Mouse (Mus musculus): Measurements from ENCODE around the gene Scgb1b30. TPM values are rescaled to one million over a fixed set of nuclear protein-coding genes. Genes with fewer than 3 reads are reported as not detected.

Scgb1b30 gene
- polyA plus RNA-seq, 1 experiment from 2014 or later: not detected

- WGBS: 1% methylated on average over 64 of the region's 65 CpGs
- Histone ChIP-seq H3K36me3 (peaks cover 13% of the 10 kb centered on the region), H3K9me3 (no peaks in the 10 kb centered on the region), H3K4me3 (peak within 1 kb of the TSS; percentile 78), H3K27me3 (ENCODE audit: insufficient read depth, poor library complexity, severe bottlenecking) (no peaks in the 10 kb centered on the region), H3K27ac (peak within 1 kb of the TSS; percentile 93), H3K4me1 (replicated peaks) (peaks cover 28% of the 10 kb centered on the region)
- DNase-seq (ENCODE audit: low spot score): peak; percentile 88
Measured at GRCm38 (mm10) chr7:34133117-34133762, 38.0 kb downstream of the Scgb1b30 start, which contains the start of gene Wtip. Gene Wtip (minus strand): TSS chr7:34133268.

GRCm38 (mm10) chr7:34134336-34134735 lies 39.1 kb downstream of the Scgb1b30 start:
- H3K36me3 ChIP-seq: peaks cover 6% of the 10 kb centered on the region
- WGBS: 67% methylated on average over 2 of the region's 2 CpGs
- DNase-seq (ENCODE audit: low spot score): peak; percentile 23
- H3K27ac ChIP-seq: no peak overlapping the region
- H3K4me1 ChIP-seq (replicated peaks): peaks cover 28% of the 10 kb centered on the region
- no peak overlapping the region for H3K4me3 ChIP-seq
- H3K9me3 ChIP-seq: no peaks in the 10 kb centered on the region
- H3K27me3 ChIP-seq (ENCODE audit: insufficient read depth, poor library complexity, severe bottlenecking): no peaks in the 10 kb centered on the region

DNA sequence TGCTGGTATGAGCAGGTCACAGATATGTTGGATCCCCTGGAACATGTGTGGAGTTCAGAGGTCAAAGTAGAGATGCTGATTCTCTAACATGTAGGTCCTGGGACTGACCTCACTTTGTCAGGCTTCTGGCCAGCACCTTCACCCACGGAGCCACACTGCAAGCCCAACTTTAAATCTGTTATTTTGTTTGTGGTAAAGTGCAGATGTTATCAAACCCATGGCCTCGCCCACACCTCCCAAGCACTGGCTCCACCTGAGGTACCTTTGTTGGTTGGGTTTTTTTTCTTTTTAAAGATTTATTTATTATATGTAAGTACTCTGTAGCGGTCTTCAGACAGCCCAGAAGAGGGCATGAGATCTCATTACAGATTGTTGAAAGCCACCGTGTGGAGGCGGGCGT lies 44.3 kb downstream of the Scgb1b30 start:
- 92% methylated on average over 6 of the region's 6 CpGs for WGBS
- no peak for DNase-seq (ENCODE audit: low spot score)
- H3K4me1 ChIP-seq (replicated peaks): no peaks in the 10 kb centered on the region
- H3K27ac ChIP-seq: no peak overlapping the region
- no peak overlapping the region for H3K4me3 ChIP-seq
- no peaks in the 10 kb centered on the region for H3K27me3 ChIP-seq (ENCODE audit: insufficient read depth, poor library complexity, severe bottlenecking)
- peaks cover 51% of the 10 kb centered on the region for H3K36me3 ChIP-seq
- H3K9me3 ChIP-seq: no peaks in the 10 kb centered on the region

DNA sequence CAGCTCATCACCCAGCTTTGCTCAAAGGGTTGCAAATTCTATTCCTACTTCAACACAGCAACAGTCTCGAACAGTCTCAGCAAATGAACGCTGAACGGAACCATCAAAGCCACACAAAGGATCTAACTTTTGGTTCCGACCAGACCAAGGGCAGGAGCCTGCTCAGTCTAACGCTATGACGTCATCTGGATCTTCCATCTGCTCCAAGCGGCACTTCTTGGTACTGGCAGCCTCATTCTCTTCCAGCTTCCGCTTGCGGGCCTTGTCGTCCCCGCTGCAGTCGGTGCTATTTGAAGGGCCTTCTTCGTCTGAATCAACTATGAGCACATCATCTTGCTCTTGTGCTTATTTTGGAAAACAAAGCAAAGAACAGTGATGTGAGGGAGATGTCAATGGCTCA lies 45.9 kb downstream of the Scgb1b30 start:
- WGBS: 96% methylated on average over 13 of the region's 13 CpGs
- DNase-seq (ENCODE audit: low spot score): no peak
- H3K9me3 ChIP-seq: no peaks in the 10 kb centered on the region
- no peaks in the 10 kb centered on the region for H3K27me3 ChIP-seq (ENCODE audit: insufficient read depth, poor library complexity, severe bottlenecking)
- no peaks in the 10 kb centered on the region for H3K4me1 ChIP-seq (replicated peaks)
- H3K4me3 ChIP-seq: no peak overlapping the region
- peaks cover 67% of the 10 kb centered on the region for H3K36me3 ChIP-seq
- H3K27ac ChIP-seq: no peak overlapping the region

- H3K27me3 ChIP-seq (ENCODE audit: insufficient read depth, poor library complexity, severe bottlenecking): no peaks in the 10 kb centered on the region
- H3K9me3 ChIP-seq: no peaks in the 10 kb centered on the region
- H3K36me3 ChIP-seq: peaks cover 100% of the 10 kb centered on the region
- 95% methylated on average over 4 of the region's 4 CpGs for WGBS
- H3K4me3 ChIP-seq: no peak overlapping the region
- no peak overlapping the region for H3K27ac ChIP-seq
- DNase-seq (ENCODE audit: low spot score): no peak
- H3K4me1 ChIP-seq (replicated peaks): no peaks in the 10 kb centered on the region
Measured at GRCm38 (mm10) chr7:34147193-34147592, 52.0 kb downstream of the Scgb1b30 start.

Other genes starting within 250 kb of the Scgb1b30 start
- not detected in 2 replicates for gene Scgb2b26, start 150.4 kb upstream of the Scgb1b30 start, polyA plus RNA-seq (2016; fragmentation: Nextera tagmentation; extraction: Ambion mirVana)
- not detected in 2 replicates for gene Scgb2b27, start 81.5 kb upstream of the Scgb1b30 start, polyA plus RNA-seq (2016; fragmentation: Nextera tagmentation; extraction: Ambion mirVana)
- not detected in 2 replicates for gene Scgb1b27, start 73.9 kb upstream of the Scgb1b30 start, polyA plus RNA-seq (2016; fragmentation: Nextera tagmentation; extraction: Ambion mirVana)
- gene Wtip, start 37.8 kb downstream of the Scgb1b30 start, polyA plus RNA-seq (2016; fragmentation: Nextera tagmentation; extraction: Ambion mirVana): 4.0 and 4.8 TPM in 2 replicates
- gene Uba2, start 74.2 kb downstream of the Scgb1b30 start, polyA plus RNA-seq (2016; fragmentation: Nextera tagmentation; extraction: Ambion mirVana): 239 and 277 TPM in 2 replicates
- gene Pdcd2l, start 101.2 kb downstream of the Scgb1b30 start, polyA plus RNA-seq (2016; fragmentation: Nextera tagmentation; extraction: Ambion mirVana): 82.2 and 85.5 TPM in 2 replicates
- gene Gpi1, start 134.9 kb downstream of the Scgb1b30 start, polyA plus RNA-seq (2016; fragmentation: Nextera tagmentation; extraction: Ambion mirVana): 313 and 393 TPM in 2 replicates
- gene Gm6096, start 155.6 kb downstream of the Scgb1b30 start, polyA plus RNA-seq (2016; fragmentation: Nextera tagmentation; extraction: Ambion mirVana): not detected in 2 replicates
- 25.2 and 26.8 TPM in 2 replicates for gene 4931406P16Rik, start 218.1 kb downstream of the Scgb1b30 start, polyA plus RNA-seq (2016; fragmentation: Nextera tagmentation; extraction: Ambion mirVana)

All from hindbrain, embryonic 10.5 days (tissue).